Mouse (Mus musculus) bone marrow macrophage, adult 2 months (primary cell): ENCODE data around the gene Acvrl1.

Experiments
- CTCF ChIP-seq: IDR thresholded peaks from 2 replicates; pipeline ENCODE4 v1.5.1; 2012; ENCODE audit warnings: low read depth, mild to moderate bottlenecking, low read length, moderate library complexity
- POLR2A ChIP-seq: IDR thresholded peaks from 2 replicates; pipeline ENCODE4 v1.6.1; 2012; ENCODE audit warnings: mild to moderate bottlenecking, low read depth, low read length, borderline replicate concordance

DNA sequence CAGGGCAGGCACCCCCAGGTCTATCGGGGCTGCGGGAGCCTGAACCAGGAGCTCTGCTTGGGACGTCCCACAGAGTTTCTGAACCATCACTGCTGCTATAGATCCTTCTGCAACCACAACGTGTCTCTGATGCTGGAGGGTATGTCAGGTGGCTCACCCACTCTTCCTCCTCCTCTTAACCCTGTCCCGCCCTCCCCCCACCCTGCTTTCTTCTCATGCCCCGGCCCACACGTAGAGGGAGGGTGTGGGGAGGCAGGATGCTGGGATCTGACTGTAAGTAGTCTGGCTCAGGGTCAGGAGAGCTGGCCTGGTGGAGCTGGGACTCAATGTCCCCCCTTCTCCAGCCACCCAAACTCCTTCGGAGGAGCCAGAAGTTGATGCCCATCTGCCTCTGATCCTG, 7.1 kb downstream of the Acvrl1 start:
- TF ChIP-seq CTCF (no peak), POLR2A (no peak)
